Mouse (Mus musculus) adrenal gland, postnatal 10 days (tissue): ENCODE results near the gene Tmsb10. TPM values are rescaled to one million over a fixed set of nuclear protein-coding genes. Genes with fewer than 3 reads are reported as not detected.

ENCODE experiments used
- DNase-seq: peaks from one replicate; pipeline ENCODE4 v3.0.0; 2021; ENCODE audit warnings: mixed read lengths
- total RNA-seq, 2 experiments: library from RNA; stranded (reverse); gene quantifications; 2 replicates each; pipeline ENCODE4 v1.2.3; 2021

The Tmsb10 gene
- total RNA-seq, 2 experiments from 2014 or later, result 483 to 577 TPM

- DNase-seq, result no peak
Observed at GRCm38 (mm10) chr6:72911261-72911660, 47.3 kb downstream of the Tmsb10 start.

Other genes starting within 250 kb of the Tmsb10 start
- 10 to 100 TPM; 19.6 to 20.1 TPM for gene Tcf7l1, start 169.5 kb downstream of the Tmsb10 start, total RNA-seq
- 10 to 100 TPM; 85.5 to 91.6 TPM for gene Kcmf1, start 58.8 kb downstream of the Tmsb10 start, total RNA-seq